Mouse (Mus musculus): ENCODE results near the gene Tom1.

The Tom1 gene

DNA sequence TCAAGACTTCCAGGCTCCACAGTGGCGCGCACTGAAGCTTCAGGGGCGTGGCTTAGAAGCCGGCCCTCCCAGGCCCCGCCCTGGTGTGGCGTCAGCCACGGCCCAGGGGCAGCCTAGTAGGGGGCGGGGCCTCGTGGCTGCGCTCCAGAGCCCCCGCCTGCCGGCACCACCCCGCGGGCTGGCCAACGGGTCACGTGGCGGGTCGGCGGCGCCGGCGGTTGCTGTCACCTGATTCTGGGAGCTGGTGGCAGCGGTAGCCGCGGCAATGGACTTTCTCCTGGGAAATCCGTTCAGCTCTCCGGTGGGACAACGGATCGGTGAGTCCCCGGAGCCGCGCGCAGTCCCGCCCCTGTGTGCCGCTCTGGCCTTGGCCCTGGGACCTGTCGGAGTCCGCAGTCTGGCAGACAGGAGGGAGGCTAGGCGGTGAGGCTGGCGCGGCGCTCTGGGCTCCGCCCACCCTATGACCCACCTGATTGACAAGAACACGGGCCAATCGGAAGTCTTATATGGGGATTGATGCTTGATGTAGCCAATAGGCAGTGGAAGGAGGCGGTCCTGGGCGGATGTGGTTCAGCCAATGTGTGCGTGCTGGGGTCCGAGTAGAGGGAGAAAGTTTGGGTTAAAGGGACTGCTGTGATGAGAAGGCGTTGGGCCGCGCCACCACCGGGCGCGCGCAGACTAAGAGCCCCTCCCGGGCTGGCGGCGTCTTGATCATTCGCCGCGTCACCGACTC is at the start of gene Tom1:
Gene Tom1 (plus strand): TSS at position 195 of the 733 bp plus-strand sequence.
- peak; percentile 99 for DNase-seq (ENCODE audit: low read depth, low spot score)

- no peak for DNase-seq (ENCODE audit: low read depth, low spot score)
Measured at GRCm38 (mm10) chr8:74987436-74987835, 46.1 kb upstream of the Tom1 start.

- no peak for DNase-seq (ENCODE audit: low read depth, low spot score)
Measured at GRCm38 (mm10) chr8:74990021-74990420, 43.5 kb upstream of the Tom1 start.

- no peak for DNase-seq (ENCODE audit: low read depth, low spot score)
Measured at GRCm38 (mm10) chr8:74993081-74993474, 40.4 kb upstream of the Tom1 start, which contains the start of gene Hmgxb4. Gene Hmgxb4 (plus strand): TSS chr8:74993356.

- DNase-seq (ENCODE audit: low read depth, low spot score), result peak; percentile 80
Measured at GRCm38 (mm10) chr8:74993475-74994451, 39.7 kb upstream of the Tom1 start.

DNA sequence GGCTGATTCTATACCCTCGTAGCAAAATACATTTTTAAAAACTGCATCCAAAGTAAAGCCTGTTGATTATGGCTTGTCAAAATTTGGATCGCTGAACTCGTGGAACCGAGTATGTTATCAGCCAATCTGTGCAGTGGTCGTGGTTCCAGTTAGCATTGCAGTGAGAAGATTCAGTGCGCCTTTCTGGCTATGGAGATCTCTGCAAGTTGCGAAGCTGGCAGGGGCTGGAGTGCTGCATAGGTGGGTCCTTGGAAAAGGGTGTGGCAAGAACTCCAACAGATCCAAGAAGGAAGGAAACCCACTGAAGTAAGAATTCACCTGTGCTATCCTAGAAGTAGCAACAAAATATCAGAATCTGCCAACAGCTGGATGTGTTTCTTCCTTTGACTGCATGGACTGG is 39.0 kb upstream of the Tom1 start:
- no peak for DNase-seq (ENCODE audit: low read depth, low spot score)

DNA sequence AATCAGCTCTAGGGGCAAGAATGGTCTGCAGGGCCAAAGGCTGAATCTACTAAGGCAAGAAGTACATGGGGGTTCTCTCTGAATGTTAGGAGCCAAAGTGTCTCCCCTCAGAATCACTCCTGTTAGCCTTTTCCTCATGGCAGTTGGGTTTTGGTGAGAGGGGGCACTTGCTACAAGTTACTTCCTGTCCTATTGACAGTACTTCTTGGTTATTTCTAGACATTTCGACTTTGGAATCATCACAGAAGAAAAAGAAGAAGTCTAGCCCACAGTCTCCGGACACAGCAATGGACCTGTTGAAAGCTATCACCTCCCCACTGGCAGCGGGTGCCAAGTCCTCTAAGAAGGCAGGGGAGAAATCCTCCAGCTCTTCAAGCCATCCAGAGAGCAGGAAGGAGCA is 33.1 kb upstream of the Tom1 start:
- no peak for DNase-seq (ENCODE audit: low read depth, low spot score)

GRCm38 (mm10) chr8:75008826-75009225 is 24.7 kb upstream of the Tom1 start:
- DNase-seq (ENCODE audit: low read depth, low spot score), result no peak

- DNase-seq (ENCODE audit: low read depth, low spot score), result no peak
Measured at GRCm38 (mm10) chr8:75013557-75013956, 19.9 kb upstream of the Tom1 start.

- DNase-seq (ENCODE audit: low read depth, low spot score), result no peak
Measured at GRCm38 (mm10) chr8:75013964-75014363, 19.5 kb upstream of the Tom1 start.

- no peak for DNase-seq (ENCODE audit: low read depth, low spot score)
Measured at GRCm38 (mm10) chr8:75015981-75016380, 17.5 kb upstream of the Tom1 start.

GRCm38 (mm10) chr8:75016422-75016821 is 17.1 kb upstream of the Tom1 start:
- DNase-seq (ENCODE audit: low read depth, low spot score), result no peak

- DNase-seq (ENCODE audit: low read depth, low spot score), result no peak
Measured at GRCm38 (mm10) chr8:75018274-75018972, 15.1 kb upstream of the Tom1 start.

DNA sequence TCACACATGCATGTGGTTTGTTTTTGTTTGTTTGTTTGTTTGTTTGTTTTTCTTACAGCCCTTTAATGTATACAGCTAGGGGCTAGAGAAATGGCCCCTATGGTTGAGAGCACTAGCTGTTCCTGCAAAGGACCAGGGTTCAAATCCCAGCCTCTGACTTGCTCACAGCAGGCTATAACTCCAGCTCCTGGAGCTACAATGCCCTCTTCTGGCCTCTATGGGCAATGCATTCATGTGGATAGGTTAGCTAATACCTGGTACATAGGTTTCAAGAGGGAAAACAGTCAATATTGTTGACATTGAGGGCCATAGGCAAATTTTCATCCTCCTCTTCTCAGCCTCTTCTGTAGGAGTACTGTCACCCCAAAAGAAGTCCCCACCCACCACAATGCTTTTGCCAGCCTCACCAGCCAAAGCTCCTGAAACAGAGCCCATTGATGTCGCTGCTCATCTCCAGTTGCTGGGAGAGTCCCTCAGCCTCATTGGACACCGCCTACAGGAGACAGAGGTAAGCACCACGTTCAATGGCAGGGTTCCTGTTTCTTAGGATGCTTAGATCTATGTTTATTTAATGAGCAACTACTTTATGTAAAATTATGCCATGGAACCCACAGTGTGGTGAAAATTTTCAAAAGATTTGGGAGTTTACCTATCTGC is 9.7 kb upstream of the Tom1 start:
- DNase-seq (ENCODE audit: low read depth, low spot score), result no peak

- no peak for DNase-seq (ENCODE audit: low read depth, low spot score)
Measured at GRCm38 (mm10) chr8:75025809-75026208, 7.7 kb upstream of the Tom1 start.

DNA sequence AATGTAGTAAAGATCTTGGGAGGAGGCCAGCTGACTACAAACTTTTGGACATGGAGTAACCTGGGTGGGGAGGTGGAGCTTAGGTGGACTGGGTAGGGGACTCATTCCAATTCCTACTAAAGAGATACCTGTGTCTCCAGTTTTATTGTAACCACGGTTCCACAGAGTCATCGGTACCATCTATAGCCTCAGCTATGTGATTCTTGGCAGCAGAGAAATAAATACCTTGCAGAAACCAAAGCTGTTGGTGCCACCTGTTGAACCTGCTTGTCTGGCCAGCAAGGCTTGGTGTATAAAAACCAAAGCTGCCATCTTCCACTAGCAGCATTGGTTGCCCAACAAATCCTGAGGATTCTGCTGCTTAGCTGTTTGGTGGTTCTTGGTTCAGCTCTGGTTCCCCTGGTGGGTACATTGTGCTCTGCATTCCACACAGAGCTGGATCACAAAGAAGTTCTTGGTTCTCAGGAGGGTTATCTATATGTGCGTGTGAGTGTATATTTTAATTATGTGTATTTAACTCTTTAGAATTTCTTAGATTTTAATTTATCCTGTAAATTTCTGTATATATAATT is 3.0 kb upstream of the Tom1 start:
- DNase-seq (ENCODE audit: low read depth, low spot score), result no peak

DNA sequence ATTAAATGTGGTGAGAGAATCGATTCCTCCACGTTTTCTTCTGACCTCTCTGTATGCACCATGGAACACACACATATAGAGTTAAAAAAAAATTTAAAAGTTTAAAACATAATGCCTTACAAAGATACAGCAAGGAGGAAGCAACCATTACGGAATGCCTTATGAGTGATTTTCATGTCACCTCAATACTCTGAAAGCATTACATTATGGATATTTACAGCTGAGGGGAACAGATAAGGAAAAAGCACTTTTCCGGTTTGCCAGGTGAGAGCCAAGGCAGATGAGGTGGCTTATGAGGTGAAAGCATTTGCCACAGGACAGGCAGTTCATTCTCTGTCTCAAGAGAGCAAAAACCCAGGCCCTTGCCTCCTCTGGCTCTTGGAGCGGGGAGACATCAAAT is 544 bp upstream of the Tom1 start:
- no peak for DNase-seq (ENCODE audit: low read depth, low spot score)

- no peak for DNase-seq (ENCODE audit: low read depth, low spot score)
Measured at GRCm38 (mm10) chr8:75034285-75034684, 780 bp downstream of the Tom1 start.

DNA sequence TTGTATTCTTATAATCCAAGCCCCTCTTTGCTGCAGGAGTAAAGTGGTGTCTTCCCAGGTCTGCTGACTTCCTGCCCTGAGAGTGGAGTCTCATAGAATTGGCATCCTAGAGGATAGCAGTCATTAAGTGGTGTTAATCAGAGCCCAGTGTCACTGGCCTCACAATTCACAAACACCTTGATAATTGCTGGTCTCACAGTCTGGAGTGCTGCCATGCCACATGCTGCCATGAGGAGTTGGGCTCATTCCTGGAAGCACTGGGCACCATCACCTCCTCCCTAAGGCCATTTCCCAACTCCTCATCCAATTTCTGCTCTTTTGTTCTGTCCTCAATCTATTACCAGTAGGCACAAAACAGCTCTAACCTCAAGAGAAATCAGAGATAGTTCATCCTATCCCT is 2.1 kb downstream of the Tom1 start:
- DNase-seq (ENCODE audit: low read depth, low spot score), result no peak

DNA sequence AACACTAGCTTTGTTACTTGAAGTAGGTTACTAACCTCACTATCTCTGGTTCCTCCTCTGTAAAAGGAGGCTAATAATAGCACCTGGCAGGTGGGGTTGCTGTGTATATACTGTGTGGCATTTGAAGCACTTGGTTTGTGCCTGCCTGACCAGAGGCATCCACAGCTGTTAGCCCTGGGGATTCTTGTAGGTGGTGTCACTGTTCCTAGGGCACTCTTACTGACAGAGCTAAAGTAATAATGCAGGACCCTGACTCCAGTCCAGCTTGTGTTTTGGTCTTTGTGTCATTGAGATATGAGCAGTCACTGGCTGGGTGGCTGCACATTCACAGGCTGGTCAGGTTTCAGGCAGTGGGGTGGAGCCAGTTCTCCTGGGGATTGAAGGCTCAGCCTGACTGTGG is 5.0 kb downstream of the Tom1 start:
- no peak for DNase-seq (ENCODE audit: low read depth, low spot score)

GRCm38 (mm10) chr8:75039754-75040153 is 6.2 kb downstream of the Tom1 start:
- no peak for DNase-seq (ENCODE audit: low read depth, low spot score)

Measured in retina, postnatal 7 days (tissue).